Mouse (Mus musculus): Measurements from ENCODE around the gene Ap5m1.
"Not testable (repeated sequence)": the region's sequence is repeated elsewhere in the genome, so short reads cannot be mapped to it uniquely, and the experiment has no call there.

Ap5m1 gene

DNA sequence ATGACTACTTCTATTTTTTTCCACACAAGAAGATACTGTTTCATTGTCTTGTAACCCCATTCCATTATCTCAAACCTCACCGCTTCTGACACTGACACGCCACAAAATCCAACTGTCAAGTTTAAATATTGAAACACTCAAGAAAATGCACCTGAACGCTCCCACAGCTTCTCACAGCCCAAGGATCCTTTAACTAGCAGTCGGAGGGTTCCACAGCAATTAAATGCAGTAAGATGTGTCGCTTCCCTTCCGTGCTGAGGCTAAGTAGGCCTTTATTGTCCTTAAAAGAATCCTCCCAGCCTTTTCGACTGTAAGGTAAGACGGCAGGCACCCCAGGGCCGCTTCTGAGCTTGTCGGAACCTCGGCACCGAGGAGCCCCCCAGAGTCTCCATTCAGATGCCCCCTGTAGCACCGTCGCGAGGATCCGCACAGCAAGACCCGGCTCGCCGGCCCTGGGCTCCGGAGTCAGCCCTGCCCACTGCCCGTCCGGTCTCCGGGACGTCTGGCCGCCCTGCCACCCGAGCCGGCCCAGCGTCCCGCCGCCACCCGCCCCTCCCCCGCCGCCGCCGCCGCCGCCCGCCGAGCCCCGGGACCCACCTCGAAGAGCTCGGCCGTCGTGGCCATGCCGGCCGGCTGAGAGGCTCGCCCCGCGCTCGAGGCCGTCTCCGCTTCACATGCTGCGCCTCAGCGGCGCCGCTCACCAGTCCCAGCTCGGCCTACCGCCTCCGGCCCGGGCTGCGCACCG, at the start of gene Ap5m1:
Gene Ap5m1, plus strand, starts transcription at position 569 of the 745 bp plus-strand sequence.
- DNase-seq (ENCODE audit: low spot score in 2 of 2), result peak; percentile 24 to 36

DNA sequence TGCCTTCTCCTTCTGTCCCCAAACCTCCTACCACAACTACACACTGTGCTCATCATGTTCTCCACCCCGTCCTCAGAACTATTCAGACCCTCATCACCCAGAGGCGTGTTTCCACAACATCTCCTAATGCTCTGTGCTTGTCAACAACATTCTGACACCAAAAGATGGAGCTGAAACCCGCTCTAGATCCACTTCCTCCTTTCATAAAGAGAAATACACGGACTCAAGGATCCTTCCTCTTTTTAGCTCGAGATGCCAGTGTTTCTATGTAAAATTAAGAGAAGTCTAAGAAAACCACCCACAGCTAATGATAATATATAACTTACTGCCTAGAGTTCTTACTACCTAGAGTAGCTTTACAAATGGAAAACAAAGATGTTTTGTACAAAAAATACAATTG, 46.1 kb upstream of the Ap5m1 start:
- DNase-seq (ENCODE audit: low spot score in 2 of 2), result peak in 1 of 2 experiments; percentile 6

DNA sequence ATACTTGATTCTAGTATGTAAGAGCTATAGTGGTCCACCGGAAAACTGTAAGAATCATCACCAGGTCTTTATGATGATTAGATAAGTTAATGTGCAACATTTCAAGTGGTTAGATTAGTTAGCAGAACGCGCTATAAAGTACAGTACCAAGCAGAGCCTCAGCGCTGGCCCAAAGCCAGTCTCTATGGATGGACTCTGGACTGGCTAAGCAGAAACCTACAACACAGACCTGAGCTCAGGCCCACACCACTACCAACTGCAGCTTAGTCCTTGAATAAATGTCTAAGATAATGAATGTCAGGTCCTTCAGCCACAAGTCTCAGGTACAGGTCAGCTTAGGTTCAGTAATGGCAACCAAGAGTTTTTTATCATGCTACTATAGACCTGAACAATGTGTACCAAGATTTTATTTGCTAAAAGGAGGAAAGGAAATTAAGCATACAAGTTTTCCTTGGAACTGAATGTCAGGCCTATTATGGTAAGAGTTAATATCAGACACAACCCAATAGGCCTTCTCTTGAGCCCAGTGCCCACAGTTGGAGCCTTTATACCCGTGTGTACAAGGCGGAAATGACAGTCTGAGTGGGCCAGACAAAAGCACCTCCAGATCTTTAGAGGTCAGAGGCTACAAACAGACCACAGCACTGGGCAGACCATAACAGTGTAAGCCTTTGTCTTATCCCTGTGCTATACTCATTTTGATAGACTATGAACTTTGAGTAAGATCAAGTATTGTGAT, 38.7 kb upstream of the Ap5m1 start:
- DNase-seq (ENCODE audit: low spot score in 2 of 2), result no peak

DNA sequence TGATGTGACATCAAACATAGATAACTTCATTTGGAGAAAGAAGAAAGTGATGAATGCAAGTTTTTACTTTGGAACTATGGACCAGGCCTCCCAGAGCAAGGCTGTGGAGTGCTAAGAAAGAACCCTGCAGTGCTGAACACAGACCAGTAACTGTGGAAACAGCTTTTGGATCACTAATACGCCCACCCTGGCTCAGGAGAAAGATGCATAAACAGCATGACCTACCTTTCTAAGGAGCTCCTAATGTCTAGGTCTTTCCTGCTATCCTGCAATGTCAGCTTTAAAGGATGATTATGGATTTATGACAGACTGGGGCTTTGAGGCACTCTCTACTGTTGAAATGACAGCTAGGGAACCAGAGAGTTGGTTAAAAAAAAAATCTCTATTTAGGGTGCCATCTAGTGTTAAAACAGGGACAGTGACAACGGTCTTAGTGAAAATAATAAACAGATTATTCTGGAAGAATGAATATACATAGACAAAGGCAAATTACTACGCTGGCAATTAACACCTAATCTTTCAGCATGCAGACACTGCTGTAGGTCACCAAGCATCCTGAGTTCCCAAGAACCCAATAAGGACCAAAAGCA, 38.0 kb upstream of the Ap5m1 start:
- DNase-seq (ENCODE audit: low spot score in 2 of 2), result no peak

DNA sequence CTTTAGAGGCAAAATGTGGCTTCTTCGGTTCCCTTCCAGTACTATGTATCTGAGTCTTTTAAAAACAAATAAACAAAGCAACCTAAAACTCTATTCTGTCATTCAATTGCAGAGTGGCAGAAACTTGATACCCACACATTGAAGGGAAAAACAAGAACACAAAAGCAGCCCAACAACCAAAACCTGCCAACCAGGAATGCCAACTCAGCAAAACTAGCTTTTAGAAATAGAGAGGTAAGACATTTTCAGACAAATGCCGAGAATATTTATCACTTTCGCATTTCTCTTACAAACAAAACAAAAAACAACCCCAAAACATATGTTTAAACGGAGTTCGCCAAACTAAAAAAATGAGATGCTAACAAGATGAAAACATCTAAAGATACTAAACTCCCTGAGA, 36.9 kb upstream of the Ap5m1 start:
- DNase-seq (ENCODE audit: low spot score in 2 of 2), result no peak

DNA sequence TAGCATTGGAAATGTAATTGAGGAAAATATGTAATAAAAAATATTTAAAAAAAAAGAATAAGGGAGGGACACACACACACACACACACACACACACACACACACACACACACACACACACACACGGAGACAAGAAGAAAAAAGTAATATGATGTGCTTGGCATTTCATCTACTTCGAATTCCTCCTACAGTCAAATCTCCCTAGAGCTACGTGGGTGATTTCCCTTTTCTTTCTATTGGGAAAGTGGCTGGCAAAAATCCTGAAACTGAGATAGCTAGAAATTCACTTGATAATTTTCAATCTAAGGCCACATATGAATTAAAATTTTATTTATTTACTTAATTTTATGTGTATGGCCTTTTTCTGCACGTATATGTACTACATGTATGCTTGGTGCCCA, 20.3 kb upstream of the Ap5m1 start:
- no peak for DNase-seq (ENCODE audit: low spot score in 2 of 2)

DNA sequence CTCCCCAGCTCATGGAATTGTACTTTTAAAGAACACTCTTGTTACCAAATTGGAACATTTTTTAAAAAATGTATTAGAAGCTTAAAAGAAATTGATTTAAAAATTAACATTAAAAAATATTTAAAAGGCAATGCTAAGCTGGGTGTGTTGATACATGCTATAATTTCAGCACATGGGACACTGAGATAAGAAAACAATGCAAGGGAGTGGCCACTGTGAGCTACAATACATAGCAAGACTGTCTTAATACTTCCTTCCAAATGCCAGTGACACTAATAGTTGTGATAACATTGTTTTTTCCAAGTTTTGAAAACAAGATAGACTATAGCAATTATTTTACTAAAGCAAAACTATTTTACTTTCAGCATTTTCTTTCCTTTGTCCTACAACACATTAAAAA, 16.4 kb upstream of the Ap5m1 start:
- DNase-seq (ENCODE audit: low spot score in 2 of 2), result no peak

DNA sequence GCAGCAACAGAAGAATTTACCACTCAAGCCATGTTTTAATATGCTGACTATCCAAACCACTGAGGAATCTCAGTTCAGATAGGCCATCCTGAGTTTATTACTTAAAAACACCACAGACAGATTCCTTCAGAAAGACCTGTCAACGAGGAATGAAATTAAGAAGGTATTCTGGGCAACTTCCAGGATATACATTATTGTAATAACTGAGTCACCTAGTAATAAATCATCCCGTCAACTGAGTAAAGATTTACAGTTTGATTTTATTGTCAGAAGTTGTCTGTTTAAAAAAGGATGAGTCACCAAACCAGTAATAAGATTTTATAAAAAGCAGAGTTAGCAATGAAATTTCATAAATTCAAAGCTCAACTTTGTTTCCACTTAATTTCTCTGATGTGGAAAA, 2.1 kb upstream of the Ap5m1 start:
- DNase-seq (ENCODE audit: low spot score in 2 of 2), result no peak

DNA sequence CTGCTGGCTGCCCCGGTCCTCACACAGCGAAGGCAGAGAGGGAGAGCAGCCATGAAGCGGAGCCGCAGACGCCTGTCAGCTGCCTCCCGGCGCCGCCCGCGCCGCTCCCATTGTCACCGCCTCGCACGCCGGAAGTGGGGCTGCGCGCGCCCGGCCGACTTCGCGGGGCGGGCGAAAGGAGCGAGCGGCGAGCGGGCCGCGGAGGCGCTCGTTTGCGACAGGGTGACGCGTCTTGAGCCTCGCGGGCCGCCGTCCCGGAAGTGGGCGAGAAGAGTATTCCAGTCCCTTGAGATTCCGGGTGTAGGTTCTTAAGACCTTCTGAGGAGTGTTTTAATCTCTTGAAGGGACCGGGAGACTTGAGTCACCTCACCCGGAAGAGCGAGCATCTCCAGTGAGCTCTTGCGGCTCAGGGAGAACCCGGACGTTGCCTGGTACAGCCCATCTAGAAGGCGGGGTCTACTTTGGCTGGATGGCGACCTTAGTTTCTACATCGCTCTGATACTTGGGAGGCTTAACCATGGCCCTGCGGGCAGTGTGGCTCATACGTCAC, 452 bp downstream of the Ap5m1 start, which contains the start of gene Exoc5:
Gene Exoc5, minus strand, starts transcription at position 380 of the 550 bp plus-strand sequence.
- peak; percentile 94 to 95 for DNase-seq (ENCODE audit: low spot score in 2 of 2)

DNA sequence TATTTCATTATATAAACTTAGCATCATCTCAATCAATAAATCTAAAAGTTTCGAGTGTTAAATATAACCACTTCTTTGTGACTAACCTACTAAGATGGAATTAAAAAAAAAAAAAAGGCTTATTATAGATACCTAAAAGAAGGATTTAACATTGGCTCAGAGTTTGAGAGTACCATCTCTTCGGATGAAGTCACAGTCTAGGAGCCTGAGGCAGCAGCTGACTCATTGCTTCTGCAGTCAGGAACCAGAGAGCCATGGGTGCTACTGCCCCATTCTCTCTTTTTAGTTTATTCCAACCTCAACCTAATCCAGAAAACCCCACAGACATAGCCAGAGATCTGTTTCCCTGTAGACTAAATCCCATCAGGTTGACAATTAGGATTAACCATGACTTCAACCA, 6.9 kb downstream of the Ap5m1 start:
- no peak for DNase-seq (ENCODE audit: low spot score in 2 of 2)

DNA sequence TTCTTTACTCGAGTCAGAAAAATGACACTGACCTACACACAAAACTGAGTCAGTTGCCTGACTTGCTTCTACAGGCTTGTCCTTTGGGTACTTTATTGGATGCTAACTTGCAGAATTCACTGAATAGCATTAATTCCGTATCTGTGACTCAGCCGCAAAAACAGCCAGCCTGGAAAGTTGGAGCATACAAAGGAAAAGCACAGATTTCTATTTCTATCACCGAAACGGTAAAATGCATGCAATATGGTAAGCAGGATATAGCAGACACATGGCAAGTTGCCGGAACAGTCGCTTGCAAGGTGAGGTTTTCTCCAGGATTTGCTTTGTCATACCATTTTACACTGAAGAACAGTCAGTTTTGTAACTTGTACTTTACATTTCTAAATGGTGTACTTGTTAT, 8.0 kb downstream of the Ap5m1 start:
- no peak for DNase-seq (ENCODE audit: low spot score in 2 of 2)

DNA sequence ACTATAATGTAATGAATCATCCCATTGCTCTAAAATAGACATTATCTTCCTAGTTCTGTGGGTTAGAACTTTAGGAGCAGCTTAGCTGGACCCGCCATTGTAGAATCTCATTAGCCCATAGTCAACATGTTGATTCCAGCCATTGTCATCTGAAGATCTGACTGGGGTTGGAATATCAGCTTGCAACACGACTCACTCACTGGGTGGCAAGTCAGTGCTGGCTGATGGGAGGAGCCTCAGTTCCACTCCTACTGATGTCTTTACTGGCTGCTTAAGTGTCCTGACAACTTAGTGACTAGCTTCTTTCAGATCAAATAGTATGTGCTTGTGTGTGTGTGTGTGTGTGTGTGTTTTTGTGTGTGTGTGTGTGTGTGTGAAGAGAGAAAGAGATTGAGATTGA, 8.5 kb downstream of the Ap5m1 start:
- no peak for DNase-seq (ENCODE audit: low spot score in 2 of 2)

DNA sequence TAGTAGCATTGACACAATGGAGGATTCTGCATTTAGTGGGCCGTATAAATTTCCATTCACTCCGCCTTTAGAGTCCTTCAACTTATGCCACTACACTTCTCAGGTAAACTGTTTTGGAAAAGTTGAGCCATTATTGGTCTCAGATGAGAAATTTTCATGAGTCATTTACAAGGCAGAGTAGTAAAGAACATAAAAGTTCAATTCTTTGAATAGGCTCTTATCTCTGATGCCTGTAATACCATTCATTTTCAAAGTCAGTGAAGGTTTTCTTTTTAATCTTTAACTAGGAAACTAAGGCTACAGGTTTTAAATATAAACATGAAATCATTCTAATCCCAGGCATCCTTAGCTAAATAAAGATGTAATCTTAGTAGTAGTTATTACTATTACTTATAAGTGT, 12.9 kb downstream of the Ap5m1 start:
- no peak for DNase-seq (ENCODE audit: low spot score in 2 of 2)

DNA sequence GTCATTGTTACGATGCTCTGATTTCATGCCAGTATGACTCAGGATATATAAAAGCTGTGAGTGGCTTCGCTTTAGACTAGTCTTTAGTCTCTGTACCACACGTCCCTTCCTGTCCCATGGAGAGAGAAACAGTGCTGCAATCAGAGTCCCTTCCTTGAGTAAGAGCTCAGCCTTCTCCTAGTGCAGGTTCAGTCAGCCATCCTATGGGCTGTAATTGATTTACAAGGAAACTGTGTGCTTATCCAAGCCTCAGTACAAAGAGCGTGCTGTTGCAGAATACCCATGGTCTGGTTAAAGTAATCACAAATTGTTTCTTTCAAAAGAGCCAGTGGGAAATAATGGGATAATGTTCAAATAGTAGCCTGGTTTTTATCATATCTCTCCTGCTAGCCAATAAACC, 20.6 kb downstream of the Ap5m1 start:
- DNase-seq (ENCODE audit: low spot score in 2 of 2), result no peak

DNA sequence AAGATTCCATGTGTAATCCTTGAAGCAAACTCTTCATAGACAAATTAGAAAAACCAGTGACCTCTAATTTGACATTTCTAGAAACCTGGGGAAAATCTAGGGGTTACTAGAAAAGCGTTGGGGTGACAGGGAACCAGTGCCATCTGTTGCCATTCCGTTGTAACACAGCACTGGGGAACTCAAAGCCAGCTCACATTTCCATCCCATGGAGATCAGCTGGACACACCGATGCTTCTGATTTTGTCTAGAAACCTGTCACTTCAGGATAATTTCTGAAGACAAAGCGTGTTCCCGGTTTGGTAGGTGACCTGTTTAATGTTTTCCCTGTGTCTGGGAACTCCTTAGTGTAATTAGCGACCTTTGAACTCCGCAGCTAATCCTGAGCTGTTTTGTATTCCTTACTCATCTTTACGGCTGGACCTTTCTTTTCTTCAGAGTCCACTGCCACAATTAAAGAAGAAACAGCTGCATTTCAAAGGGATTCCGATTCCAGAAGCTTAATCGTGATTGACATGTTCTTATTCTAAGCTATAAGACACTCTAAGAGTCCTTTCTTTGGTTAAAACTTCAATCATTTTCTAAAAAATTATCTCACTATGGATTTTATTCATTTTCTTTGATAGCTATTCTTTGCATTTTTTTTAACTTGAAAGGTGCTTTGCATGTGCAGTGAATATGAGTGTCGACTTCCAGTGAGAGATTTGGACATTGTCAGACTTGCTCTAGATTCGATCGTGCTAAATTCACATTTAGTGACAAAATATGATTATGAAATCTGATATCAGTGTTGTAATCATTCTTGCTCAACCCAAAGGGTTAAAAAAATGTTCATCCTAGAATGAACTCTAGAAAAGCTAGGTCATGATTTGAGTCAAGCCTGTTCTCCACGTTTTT, 22.5 kb downstream of the Ap5m1 start:
- no peak for DNase-seq (ENCODE audit: low spot score in 2 of 2)

DNA sequence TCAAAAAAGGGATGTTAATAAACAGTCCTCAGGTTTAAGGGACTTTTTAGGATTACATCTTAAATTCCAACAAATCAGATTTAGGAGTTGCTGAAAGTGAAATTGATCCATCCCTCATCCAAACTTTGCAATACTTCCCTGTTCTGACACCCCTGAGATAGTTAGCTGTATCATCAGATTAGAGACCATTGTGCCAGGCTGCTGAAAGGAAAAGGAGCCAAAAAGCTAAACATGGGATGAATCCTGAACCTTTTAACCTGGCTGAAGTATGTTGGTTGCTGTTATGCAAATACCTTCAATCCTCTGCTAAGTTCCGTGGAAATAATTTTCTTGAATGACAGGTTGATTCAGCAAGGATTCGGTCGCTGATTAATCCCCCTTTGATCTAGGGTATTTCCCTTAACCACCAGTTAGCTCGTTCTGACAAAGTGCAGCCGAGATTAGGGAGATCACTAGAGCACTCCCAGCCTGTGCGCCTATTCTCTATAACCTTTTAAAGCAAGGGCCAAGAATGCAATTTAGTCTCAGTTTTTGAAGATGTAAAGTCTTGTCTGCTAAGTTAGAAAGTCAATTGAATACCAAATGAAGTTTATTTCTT, 23.7 kb downstream of the Ap5m1 start:
- no peak for DNase-seq (ENCODE audit: low spot score in 2 of 2)

DNA sequence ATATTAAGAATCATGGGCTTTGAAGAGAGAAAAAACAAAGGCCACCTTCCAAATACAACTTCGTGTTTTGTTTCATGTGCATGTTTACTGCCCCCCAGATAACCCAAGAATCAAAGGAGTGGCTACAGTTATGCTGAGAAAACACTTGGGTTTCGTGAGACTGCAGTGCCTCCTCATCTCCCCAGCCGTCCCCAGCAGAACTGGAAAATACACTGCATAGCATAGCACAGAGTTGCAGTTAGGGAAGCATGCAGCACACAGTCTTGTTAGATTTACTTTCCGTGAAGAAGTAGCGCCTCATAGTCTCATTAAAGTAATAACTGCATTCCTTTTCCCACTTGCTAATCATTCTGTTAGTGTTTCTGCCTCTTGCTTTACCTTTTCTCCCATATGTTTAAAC, 24.2 kb downstream of the Ap5m1 start:
- DNase-seq (ENCODE audit: low spot score in 2 of 2), result no peak

DNA sequence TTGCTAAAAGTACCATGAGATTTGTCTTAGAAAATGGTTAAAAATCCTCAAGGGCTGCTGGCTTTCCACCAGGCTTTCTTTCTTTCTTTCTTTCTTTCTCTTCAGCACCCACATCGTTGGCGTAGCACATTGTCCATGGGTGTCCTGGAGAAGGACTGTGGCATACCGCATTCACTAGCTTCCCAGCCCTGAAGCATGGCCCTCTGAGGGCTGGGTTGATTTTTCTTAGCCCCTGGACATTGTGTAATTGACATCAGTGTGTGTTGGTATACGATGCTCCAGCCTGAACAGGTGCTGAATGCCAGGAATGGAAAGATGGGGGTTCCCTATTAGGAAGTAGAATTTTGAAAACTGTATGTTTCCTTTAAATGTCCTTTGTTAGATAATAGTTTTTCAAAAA, 25.4 kb downstream of the Ap5m1 start:
- DNase-seq (ENCODE audit: low spot score in 2 of 2), result no peak

DNA sequence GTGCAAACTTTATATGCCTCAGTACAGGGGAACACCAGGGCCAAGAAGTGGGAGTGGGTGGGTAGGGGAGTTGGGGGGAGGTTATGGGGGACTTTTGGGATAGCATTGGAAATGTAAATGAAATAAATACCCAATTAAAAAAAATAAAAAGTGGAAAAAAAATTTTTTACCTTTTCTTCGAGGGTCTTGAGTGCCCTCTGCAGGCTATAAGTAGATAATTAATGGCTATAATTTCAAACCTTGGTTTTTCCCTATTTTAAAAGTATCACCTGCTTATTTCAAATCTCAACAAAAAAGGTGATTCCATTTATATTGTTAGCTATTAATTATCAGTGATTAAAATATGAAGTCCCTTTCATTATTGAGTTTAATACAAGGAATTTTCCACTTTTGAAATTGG, 25.9 kb downstream of the Ap5m1 start:
- DNase-seq (ENCODE audit: low spot score in 2 of 2), result not testable (repeated sequence)

DNA sequence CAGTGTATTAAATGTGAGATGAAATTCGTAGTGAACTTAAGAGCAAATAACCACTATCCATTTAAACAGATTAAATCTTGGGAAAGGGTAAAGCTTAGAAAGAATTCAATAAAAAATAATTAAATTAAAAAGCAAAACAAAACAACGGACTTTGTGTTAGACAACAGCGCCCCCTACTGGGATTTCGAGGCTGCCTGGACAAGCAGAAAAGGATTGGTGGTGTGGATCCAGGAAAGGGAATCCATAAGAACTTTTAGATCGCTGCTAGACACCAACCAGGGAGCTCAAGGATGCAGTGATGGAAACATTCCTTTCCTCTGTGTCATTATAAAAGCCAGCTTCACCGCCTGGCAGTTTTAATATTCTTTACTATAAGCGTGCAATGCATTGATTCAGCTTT, 52.5 kb downstream of the Ap5m1 start:
- peak in 1 of 2 experiments; percentile 24 for DNase-seq (ENCODE audit: low spot score in 2 of 2)

DNA sequence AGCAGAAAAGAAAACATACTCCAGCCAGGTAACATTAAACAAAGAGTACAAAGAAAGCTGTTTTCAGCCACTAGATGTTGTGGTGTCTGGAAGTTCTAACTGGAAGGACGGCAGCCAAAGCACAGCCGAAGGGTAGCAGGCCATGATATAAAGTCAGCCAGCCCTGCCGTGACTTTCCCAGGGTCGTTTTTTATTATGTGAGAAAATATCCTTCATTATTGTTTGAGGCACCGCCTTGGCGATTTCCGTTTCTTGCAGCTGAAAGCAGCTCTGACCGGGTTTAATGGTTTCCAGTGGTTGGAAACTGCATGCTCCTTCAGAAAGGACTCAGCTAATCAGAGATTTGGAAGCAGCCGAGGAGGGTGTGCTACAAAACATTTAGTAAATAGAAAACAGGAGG, 55.8 kb downstream of the Ap5m1 start:
- no peak for DNase-seq (ENCODE audit: low spot score in 2 of 2)
